Mouse (Mus musculus): ENCODE measurements at regions not wholly inside any gene's neighbourhood (a gene's known extent, or its start where the extent isn't known, plus 50 kb on each side); places are given as distances from the start of the nearest gene placed in this dataset.
A peak's percentile ranks its signal among the peaks of the same experiment; 100 is the strongest.
"Not testable (repeated sequence)": the region's sequence is repeated elsewhere in the genome, so short reads cannot be mapped to it uniquely, and the experiment has no call there.

- DNase-seq, result no peak
Observed at GRCm38 (mm10) chr3:82290373-82290772, 67.5 kb upstream of the Map9 start.

GRCm38 (mm10) chr3:82288996-82289395 is 68.8 kb upstream of the Map9 start:
- no peak for DNase-seq

- DNase-seq, result no peak
Observed at GRCm38 (mm10) chr3:82276977-82277714, 80.7 kb upstream of the Map9 start.

- DNase-seq, result no peak
Observed at GRCm38 (mm10) chr3:82275822-82276203, 82.0 kb upstream of the Map9 start.

GRCm38 (mm10) chr3:82274945-82275821 is 82.7 kb upstream of the Map9 start:
- DNase-seq, result peak; percentile 66

GRCm38 (mm10) chr3:82274196-82274937 is 83.5 kb upstream of the Map9 start:
- DNase-seq, result no peak

GRCm38 (mm10) chr3:82273511-82273910 is 84.3 kb upstream of the Map9 start:
- not testable (repeated sequence) for DNase-seq

- DNase-seq, result no peak
Observed at GRCm38 (mm10) chr3:82271965-82272364, 85.9 kb upstream of the Map9 start.

GRCm38 (mm10) chr3:82265941-82266340 is 91.9 kb upstream of the Map9 start:
- DNase-seq, result no peak

GRCm38 (mm10) chr3:82261976-82262375 is 95.9 kb upstream of the Map9 start:
- peak; percentile 53 for DNase-seq

GRCm38 (mm10) chr3:82259986-82260652 is 97.7 kb upstream of the Map9 start:
- peak; percentile 49 for DNase-seq

GRCm38 (mm10) chr3:82250796-82251261 is 105.2 kb upstream of the Gucy1a1 start:
- peak; percentile 27 for DNase-seq

- no peak for DNase-seq
Observed at GRCm38 (mm10) chr3:82249968-82250795, 104.6 kb upstream of the Gucy1a1 start.

- no peak for DNase-seq
Observed at GRCm38 (mm10) chr3:82236377-82237057, 90.9 kb upstream of the Gucy1a1 start.

- DNase-seq, result no peak
Observed at GRCm38 (mm10) chr3:82234306-82234705, 88.7 kb upstream of the Gucy1a1 start.

GRCm38 (mm10) chr3:82223379-82223778 is 77.8 kb upstream of the Gucy1a1 start:
- no peak for DNase-seq

GRCm38 (mm10) chr3:82221924-82222323 is 76.3 kb upstream of the Gucy1a1 start:
- DNase-seq, result no peak

- peak; percentile 23 for DNase-seq
Observed at GRCm38 (mm10) chr3:82219192-82219885, 73.8 kb upstream of the Gucy1a1 start.

GRCm38 (mm10) chr3:82214566-82215465 is 69.2 kb upstream of the Gucy1a1 start:
- peak; percentile 38 for DNase-seq

Data from kidney, postnatal 14 days (tissue).